In the genomic region with DNA sequence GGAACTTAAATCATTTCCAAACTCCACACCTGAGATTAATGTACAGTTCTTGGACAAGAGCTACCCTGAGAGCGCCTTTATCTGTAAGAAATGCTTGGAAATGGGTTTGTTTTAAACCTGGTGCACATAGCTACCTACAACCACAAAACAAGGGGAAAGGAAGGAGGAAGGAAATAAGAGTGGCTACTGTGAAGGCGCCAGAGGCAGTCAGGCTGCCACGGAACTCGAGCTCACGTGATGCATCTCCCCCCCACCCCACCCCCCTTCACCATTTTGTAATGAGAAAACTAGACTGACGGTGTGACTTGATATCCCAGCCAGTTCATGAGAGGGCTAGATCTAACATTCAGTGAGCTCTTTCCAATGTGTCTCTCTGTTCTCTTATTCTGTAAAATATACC, we compare ENCODE assay signal across 20 mouse cellular contexts.
A peak's percentile ranks its signal among the peaks of the same experiment; 100 is the strongest.
DNase-seq lines count a peak whose midpoint lies in the region; ATAC-seq lines count a peak whose summit lies in the region.
"Had no signal": no experiment of that assay in that cellular context is flagged by ENCODE, and none has a peak within 500 bp of the region (broad histone marks: within the 10 kb centered on the region; RNA-seq: fewer than 3 reads in every experiment).

No protein-coding gene starts in this region.

- no peak overlapping the region for H3K9ac ChIP-seq in hindbrain, embryonic 12.5 days
- H3K9ac ChIP-seq: embryonic facial prominence, embryonic 12.5 days; forebrain, embryonic 13.5 days had no signal

- H3K9me3 ChIP-seq in hindbrain, embryonic 12.5 days (replicated peaks), result no peaks in the 10 kb centered on the region
- H3K9me3 ChIP-seq: embryonic facial prominence, embryonic 10.5 days; embryonic facial prominence, embryonic 12.5 days; forebrain, embryonic 13.5 days had no signal

- H3K4me3 ChIP-seq in hindbrain, embryonic 12.5 days, result no peak overlapping the region
- H3K4me3 ChIP-seq: embryonic facial prominence, embryonic 10.5 days; embryonic facial prominence, embryonic 12.5 days; forebrain, embryonic 13.5 days had no signal

- ATAC-seq in common myeloid progenitor, adult 5-6 weeks (replicated peaks; ENCODE audit: low read depth, poor library complexity, severe bottlenecking), result peak; percentile 68; the same call in 1 of the 2 replicates
- peak; percentile 44 to 75 for ATAC-seq in hematopoietic stem cell, adult 5-6 weeks (replicated peaks in 1 of 2; ENCODE audit: insufficient read depth in 1 of 2, low FRiP score in 2 of 2, low TSS enrichment in 1 of 2, low read depth in 1 of 2, poor library complexity in 2 of 2, severe bottlenecking in 2 of 2)
- ATAC-seq in hindbrain, embryonic 12.5 days (ENCODE audit: low FRiP score), result no peak
- ATAC-seq: forebrain, embryonic 13.5 days; forebrain, embryonic 16.5 days had no signal

- no peaks in the 10 kb centered on the region for H3K4me1 ChIP-seq in hindbrain, embryonic 12.5 days
- H3K4me1 ChIP-seq: embryonic facial prominence, embryonic 10.5 days; forebrain, embryonic 13.5 days had no signal

- no peaks in the 10 kb centered on the region for H3K36me3 ChIP-seq in hindbrain, embryonic 12.5 days
- H3K36me3 ChIP-seq: embryonic facial prominence, embryonic 12.5 days had no signal

- H3K4me2 ChIP-seq in hindbrain, embryonic 12.5 days (replicated peaks), result no peak overlapping the region
- H3K4me2 ChIP-seq: embryonic facial prominence, embryonic 12.5 days; forebrain, embryonic 13.5 days had no signal

- H3K27ac ChIP-seq in hindbrain, embryonic 12.5 days, result no peak overlapping the region
- H3K27ac ChIP-seq: embryonic facial prominence, embryonic 10.5 days; embryonic facial prominence, embryonic 12.5 days; forebrain, embryonic 13.5 days had no signal

- intact Hi-C loops in left cerebral cortex, postnatal 10 days (cut with DNase I), result no loop called here
- intact Hi-C loops in left cerebral cortex, postnatal 14 days (cut with DNase I), result no loop called here

- WGBS in hindbrain, embryonic 12.5 days, result 79% methylated on average over 6 of the region's 6 CpGs

- H3K27me3 ChIP-seq in hindbrain, embryonic 12.5 days, result no peaks in the 10 kb centered on the region
- H3K27me3 ChIP-seq: embryonic facial prominence, embryonic 12.5 days; forebrain, embryonic 13.5 days had no signal

- DNase-seq in 416B (ENCODE audit: low read depth), result peak; percentile 33
- DNase-seq in naive thymus-derived CD4-positive, alpha-beta T cell, adult 2 months (ENCODE audit: low read depth), result peak; percentile 11
- no peak for DNase-seq in left cerebral cortex, postnatal 10 days (ENCODE audit: extremely low spot score in 1 of 2, low spot score in 2 of 2)
- no peak for DNase-seq in left cerebral cortex, postnatal 14 days (ENCODE audit: low spot score in 2 of 2)
- DNase-seq: adrenal gland, adult 2 months; adrenal gland, postnatal 10 days; adrenal gland, postnatal 36 days; cerebellum, adult 11 months; cerebellum, adult 18-20 months; cerebellum, adult 8-10 months; cerebellum, adult 9-11 months; cerebellum, postnatal 14 days; cerebellum, postnatal 36 days had no signal

Comparison
In these comparisons a context has a peak if more than half of its experiments do, and no peak if none do; other contexts are left out.
1. DNase-seq: peak in 416B (single experiment) and naive thymus-derived CD4-positive, alpha-beta T cell, adult 2 months (single experiment); none in left cerebral cortex, postnatal 10 days (0 of 2) and left cerebral cortex, postnatal 14 days (0 of 2).